Mouse (Mus musculus) liver, postnatal 0 days (tissue): ENCODE results near the gene Mapk7.

Experiments used
- CTCF ChIP-seq: sonication (generic); IDR thresholded peaks from 2 replicates; pipeline ENCODE4 v1.5.1; 2016; ENCODE audit warnings: antibody characterized with exemption, low read depth
- EP300 ChIP-seq: IDR thresholded peaks from 2 replicates; pipeline ENCODE4 v1.6.1; 2016; ENCODE audit warnings: antibody characterized with exemption, low read depth, mild to moderate bottlenecking

- TF ChIP-seq CTCF, result no peak
- no peak for TF ChIP-seq EP300
Measured at GRCm38 (mm10) chr11:61519484-61520107, 25.4 kb upstream of the Mapk7 start.
